Mouse (Mus musculus) CH12.LX (cell line): ENCODE results near the gene Kcna3.

Experiments used
- CTCF ChIP-seq, 2 experiments: IDR thresholded peaks in 1 of 2; conservative IDR thresholded peaks in 1 of 2; 2 replicates each; pipeline ENCODE4 v1.5.1; 2011 to 2012; ENCODE audit warnings: low read depth in 2 of 2, low read length in 2 of 2, improper control_type of control experiment in 1 of 2, inconsistent platforms in 1 of 2, mild to moderate bottlenecking in 1 of 2, moderate library complexity in 1 of 2
- E2F4 ChIP-seq: IDR thresholded peaks from 2 replicates; pipeline ENCODE4 v1.6.1; 2011; ENCODE audit warnings: low read depth, low read length, improper control_type of control experiment; ENCODE audit not compliant: insufficient replicate concordance
- EP300 ChIP-seq: IDR thresholded peaks from 2 replicates; pipeline ENCODE4 v1.6.1; 2011; ENCODE audit warnings: low read length, improper control_type of control experiment
- JUN ChIP-seq: IDR thresholded peaks from 2 replicates; pipeline ENCODE4 v1.6.1; 2011; ENCODE audit warnings: low read depth, mild to moderate bottlenecking, low read length, improper control_type of control experiment, moderate library complexity; ENCODE audit not compliant: insufficient read depth
- JUND ChIP-seq: conservative IDR thresholded peaks from 2 replicates; pipeline ENCODE4 v1.6.1; 2011; ENCODE audit warnings: low read depth, low read length, improper control_type of control experiment
- KAT2A ChIP-seq: IDR thresholded peaks from 2 replicates; pipeline ENCODE4 v1.6.1; 2012; ENCODE audit warnings: low read length, improper control_type of control experiment, inconsistent platforms; ENCODE audit not compliant: insufficient replicate concordance
- NELFE ChIP-seq: IDR thresholded peaks from 2 replicates; pipeline ENCODE4 v1.6.1; 2011; ENCODE audit warnings: low read depth, low read length, improper control_type of control experiment
- PAX5 ChIP-seq: IDR thresholded peaks from 2 replicates; pipeline ENCODE4 v1.6.1; 2012; ENCODE audit warnings: low read length, inconsistent platforms, mixed read lengths
- POLR2A ChIP-seq: IDR thresholded peaks from 2 replicates; pipeline ENCODE4 v1.6.1; 2011; ENCODE audit warnings: low read depth, mild to moderate bottlenecking, improper control_type of control experiment, low read length
- RCOR1 ChIP-seq: conservative IDR thresholded peaks from 2 replicates; pipeline ENCODE4 v1.6.1; 2012; ENCODE audit warnings: low read depth, mild to moderate bottlenecking, inconsistent platforms, low read length, improper control_type of control experiment
- SMC3 ChIP-seq: IDR thresholded peaks from 2 replicates; pipeline ENCODE4 v1.6.1; 2011; ENCODE audit warnings: low read depth, low read length, improper control_type of control experiment
- TBP ChIP-seq: conservative IDR thresholded peaks from 2 replicates; pipeline ENCODE4 v1.6.1; 2011; ENCODE audit warnings: low read depth, low read length, improper control_type of control experiment
- USF2 ChIP-seq: conservative IDR thresholded peaks from 2 replicates; pipeline ENCODE4 v1.6.1; 2011; ENCODE audit warnings: low read depth, low read length, improper control_type of control experiment
- ZNF384 ChIP-seq: IDR thresholded peaks from 2 replicates; pipeline ENCODE4 v1.6.1; 2012; ENCODE audit warnings: low read depth, low read length, improper control_type of control experiment, inconsistent platforms

- TF ChIP-seq CTCF (conservative IDR thresholded peaks at IDR 0.05 in 1 of 2, IDR thresholded peaks at IDR 0.05 in 1 of 2; ENCODE audit: low read depth in 2 of 2, low read length in 2 of 2) (no peak), SMC3 (no peak), PAX5 (no peak), USF2 (no peak), RCOR1 (no peak), E2F4 (no peak), POLR2A (no peak), KAT2A (no peak), ZNF384 (no peak), EP300 (no peak), TBP (no peak), NELFE (no peak), JUN (no peak), JUND (no peak)
These were observed 44.6 kb upstream of the Kcna3 start for GRCm38 (mm10) chr3:106991334-106991733.
